ENCODE assay signal across 8 mouse cellular contexts in genomic region chr8:95677591-95678023, GRCm38 (mm10). TPM values are rescaled to one million over a fixed set of nuclear protein-coding genes. Genes with fewer than 3 reads are reported as not detected.
A peak's percentile ranks its signal among the peaks of the same experiment; 100 is the strongest.
DNase-seq lines count a peak whose midpoint lies in the region; ATAC-seq lines count a peak whose summit lies in the region.

No protein-coding gene starts in this region.

- no peaks in the 10 kb centered on the region for H3K36me3 ChIP-seq in erythroblast, embryonic 14.5 days (ENCODE audit: control insufficient read depth)
- H3K36me3 ChIP-seq in hindbrain, embryonic 15.5 days: no peaks in the 10 kb centered on the region
- H3K36me3 ChIP-seq in midbrain, embryonic 15.5 days (replicated peaks): no peaks in the 10 kb centered on the region

- peaks cover 75% of the 10 kb centered on the region for H3K27me3 ChIP-seq in erythroblast, embryonic 14.5 days (ENCODE audit: control insufficient read depth)
- H3K27me3 ChIP-seq in hindbrain, embryonic 15.5 days: peaks cover 9% of the 10 kb centered on the region; the same call in 1 of the 2 replicates
- 0 out of 2 replicates have a peak, but pooled peaks cover 6% of the 10 kb centered on the region for H3K27me3 ChIP-seq in midbrain, embryonic 15.5 days (replicated peaks)

- no peak for ATAC-seq in erythroblast, adult 5-6 weeks (replicated peaks; ENCODE audit: low FRiP score, poor library complexity, severe bottlenecking)
- ATAC-seq in hindbrain, embryonic 15.5 days (ENCODE audit: low FRiP score, low read depth): peak; percentile 75
- ATAC-seq in midbrain, embryonic 15.5 days (replicated peaks): peak; percentile 78

- DNase-seq in right cerebral cortex, postnatal 4 days: peak; percentile 69
- DNase-seq in right cerebral cortex, adult 2 months (ENCODE audit: low spot score in 2 of 2): no peak
- no peak for DNase-seq in adipocyte (ENCODE audit: low spot score)
- no peak for DNase-seq in ovary, postnatal 14 days (ENCODE audit: low spot score)

- H3K9ac ChIP-seq in hindbrain, embryonic 15.5 days: peak overlapping the region; percentile 79
- peak overlapping the region; percentile 69 for H3K9ac ChIP-seq in midbrain, embryonic 15.5 days

- H3K4me2 ChIP-seq in hindbrain, embryonic 15.5 days: peak overlapping the region; percentile 80
- H3K4me2 ChIP-seq in midbrain, embryonic 15.5 days: peak overlapping the region; percentile 73

- H3K4me3 ChIP-seq in erythroblast, embryonic 14.5 days (replicated peaks): peak overlapping the region; percentile 7
- peak overlapping the region; percentile 83 for H3K4me3 ChIP-seq in hindbrain, embryonic 15.5 days
- H3K4me3 ChIP-seq in midbrain, embryonic 15.5 days: peak overlapping the region; percentile 70

- peak overlapping the region; percentile 75 for H3K27ac ChIP-seq in hindbrain, embryonic 15.5 days (replicated peaks)
- H3K27ac ChIP-seq in midbrain, embryonic 15.5 days: peak overlapping the region; percentile 63

- H3K4me1 ChIP-seq in erythroblast, embryonic 14.5 days (ENCODE audit: control insufficient read depth): no peaks in the 10 kb centered on the region
- peaks cover 42% of the 10 kb centered on the region for H3K4me1 ChIP-seq in hindbrain, embryonic 15.5 days (replicated peaks)
- peaks cover 25% of the 10 kb centered on the region for H3K4me1 ChIP-seq in midbrain, embryonic 15.5 days

- 1% methylated on average over 36 of the region's 48 CpGs for WGBS in hindbrain, embryonic 15.5 days
- WGBS in midbrain, embryonic 15.5 days: 1% methylated on average over 40 of the region's 48 CpGs

- no peaks in the 10 kb centered on the region for H3K9me3 ChIP-seq in erythroblast, embryonic 14.5 days (ENCODE audit: control insufficient read depth, low read length)
- H3K9me3 ChIP-seq in hindbrain, embryonic 15.5 days: no peaks in the 10 kb centered on the region
- no peaks in the 10 kb centered on the region for H3K9me3 ChIP-seq in midbrain, embryonic 15.5 days

RNA-seq across cellular contexts. Expression of gene Ndrg4, which starts 0.8 kb away (rescaled TPM):
- polyA plus RNA-seq in erythroblast, embryonic 14.5 days (2012): 0.03 and 0.11 TPM in 2 replicates
- total RNA-seq in erythroblast, adult 5-6 weeks (2015; ENCODE audit: low replicate concordance): not detected in 2 replicates
- not detected in 2 replicates for total RNA-seq in erythroblast, adult 5-6 weeks (2017; ENCODE audit: low replicate concordance)
- polyA plus RNA-seq in hindbrain, embryonic 15.5 days (2015; fragmentation: Nextera tagmentation; extraction: Ambion mirVana): 445 and 454 TPM in 2 replicates
- 379 and 386 TPM in 2 replicates for polyA plus RNA-seq in midbrain, embryonic 15.5 days (2015; fragmentation: Nextera tagmentation; extraction: Ambion mirVana)

RNA-seq across cellular contexts. Expression of gene Setd6, which starts 38.1 kb away (rescaled TPM):
- polyA plus RNA-seq in erythroblast, embryonic 14.5 days (2012): 0.68 and 1.1 TPM in 2 replicates
- 4.6 TPM in 1 of 2 replicates, not detected in the other for total RNA-seq in erythroblast, adult 5-6 weeks (2015; ENCODE audit: low replicate concordance)
- total RNA-seq in erythroblast, adult 5-6 weeks (2017; ENCODE audit: low replicate concordance): 1.5 and 7.2 TPM in 2 replicates
- 33.1 and 34.7 TPM in 2 replicates for polyA plus RNA-seq in hindbrain, embryonic 15.5 days (2015; fragmentation: Nextera tagmentation; extraction: Ambion mirVana)
- polyA plus RNA-seq in midbrain, embryonic 15.5 days (2015; fragmentation: Nextera tagmentation; extraction: Ambion mirVana): 30.7 and 31.9 TPM in 2 replicates

RNA-seq across cellular contexts. Expression of gene Gins3, which starts 44.4 kb away (rescaled TPM):
- 0.51 and 0.52 TPM in 2 replicates for polyA plus RNA-seq in erythroblast, embryonic 14.5 days (2012)
- 1.2 and 7.1 TPM in 2 replicates for total RNA-seq in erythroblast, adult 5-6 weeks (2015; ENCODE audit: low replicate concordance)
- total RNA-seq in erythroblast, adult 5-6 weeks (2017; ENCODE audit: low replicate concordance): 10.5 and 17.4 TPM in 2 replicates
- polyA plus RNA-seq in hindbrain, embryonic 15.5 days (2015; fragmentation: Nextera tagmentation; extraction: Ambion mirVana): 8.4 and 8.5 TPM in 2 replicates
- polyA plus RNA-seq in midbrain, embryonic 15.5 days (2015; fragmentation: Nextera tagmentation; extraction: Ambion mirVana): 6.6 and 7.5 TPM in 2 replicates

Comparison
In these comparisons a context has a peak if more than half of its experiments do, and no peak if none do; other contexts are left out.
1. H3K4me3 ChIP-seq: peak in every context shown above with its lines; median percentile 83 in hindbrain, embryonic 15.5 days; 70 in midbrain, embryonic 15.5 days; 7 in erythroblast, embryonic 14.5 days.
2. RNA of gene Ndrg4, which starts 0.8 kb away (polyA plus RNA-seq): 445 to 454 TPM in hindbrain, embryonic 15.5 days and 379 to 386 TPM in midbrain, embryonic 15.5 days; 0.03 to 0.11 TPM in erythroblast, embryonic 14.5 days; every median in the first group is over 100 times any median in the second.
3. RNA of gene Setd6, which starts 38.1 kb away (polyA plus RNA-seq): 33.1 to 34.7 TPM in hindbrain, embryonic 15.5 days and 30.7 to 31.9 TPM in midbrain, embryonic 15.5 days; 0.68 to 1.1 TPM in erythroblast, embryonic 14.5 days; every median in the first group is over 10 times any median in the second.